Mouse (Mus musculus) brain, embryonic 14.5 days (tissue): ENCODE results near the gene Vmn1r4.

ENCODE experiments used
- CTCF ChIP-seq: fragments of 200-500 bp; IDR thresholded peaks from 2 replicates; pipeline ENCODE4 v1.5.1; 2012; ENCODE audit warnings: inconsistent platforms, mild to moderate bottlenecking, moderate library complexity, borderline replicate concordance; ENCODE audit not compliant: insufficient read depth, insufficient read length; ENCODE audit errors: extremely low read depth
- POLR2A ChIP-seq: fragments of 200-500 bp; IDR thresholded peaks from 2 replicates; pipeline ENCODE4 v1.6.1; 2012; ENCODE audit warnings: mild to moderate bottlenecking, inconsistent platforms, borderline replicate concordance; ENCODE audit not compliant: poor library complexity, insufficient read depth, insufficient read length, severe bottlenecking; ENCODE audit errors: extremely low read depth

DNA sequence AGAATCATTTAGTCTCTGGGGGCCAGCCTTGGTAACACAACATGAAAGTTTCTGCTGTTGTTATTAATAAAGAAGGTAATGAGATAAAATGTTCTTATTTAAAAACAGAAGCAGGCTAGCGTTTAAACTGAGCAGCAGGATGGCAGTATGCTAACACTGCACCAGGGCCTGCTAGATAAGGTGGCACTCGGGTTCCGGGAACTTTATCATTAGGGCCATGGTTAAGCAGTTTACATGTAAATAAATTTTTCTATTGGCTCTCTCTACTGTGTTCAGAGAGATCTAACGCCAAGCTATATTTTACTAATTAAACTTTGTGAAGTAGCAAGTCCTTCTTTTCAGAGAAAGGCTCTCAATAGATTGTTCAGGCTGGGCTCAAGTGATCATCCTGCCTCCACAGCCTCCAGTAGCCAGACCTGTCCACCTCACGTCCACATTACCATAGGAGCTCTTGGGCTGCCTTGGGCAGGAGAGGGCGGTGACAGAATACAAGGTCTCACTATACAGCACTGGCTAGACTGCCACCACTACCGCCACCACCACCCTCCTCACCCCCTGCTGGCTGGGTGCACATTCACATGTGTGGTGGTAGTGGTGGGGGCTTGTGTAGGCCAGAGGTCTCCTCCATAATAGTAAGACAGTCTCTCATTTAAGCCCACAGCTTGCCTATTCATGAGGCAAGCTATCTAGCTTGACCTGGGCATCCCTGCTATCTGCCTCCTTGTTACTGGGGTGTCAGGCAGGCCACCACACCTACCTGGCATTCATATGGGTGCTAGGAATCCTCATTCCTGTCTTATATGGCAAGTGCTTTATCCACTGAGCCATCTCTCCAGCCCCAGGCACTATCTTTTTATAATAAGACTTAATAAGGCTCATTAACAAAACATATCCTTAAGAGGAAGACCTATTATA is 21.0 kb upstream of the Vmn1r4 start:
- TF ChIP-seq CTCF (no peak), POLR2A (no peak)
